11 mouse cellular contexts compared by ENCODE assay signal in genomic region chr14:73732161-73732560, GRCm38 (mm10).
DNase-seq lines count a peak whose midpoint lies in the region; TF ChIP-seq lines count a peak whose summit lies in the region.
"Had no signal": no experiment of that assay in that cellular context is flagged by ENCODE, and none has a peak within 500 bp of the region (broad histone marks: within the 10 kb centered on the region; RNA-seq: fewer than 3 reads in every experiment).

No protein-coding gene starts in this region.

- TF ChIP-seq CTCF in gastrocnemius, adult 2 months (IDR thresholded peaks at IDR 0.05) = no peak

- H3K27ac ChIP-seq in gastrocnemius, adult 2 months = no peak overlapping the region
- H3K27ac ChIP-seq: kidney, embryonic 15.5 days; neural tube, embryonic 12.5 days had no signal

- intact Hi-C loops in gastrocnemius, adult 2 months (cut with DNase I) = no loop called here

- peak; percentile 27 for DNase-seq in gastrocnemius, adult 2 months
- DNase-seq in gastrocnemius, adult 18-20 months (ENCODE audit: low spot score) = no peak
- DNase-seq in ZHBTc4 (ENCODE audit: low read depth, low spot score) = peak; percentile 6
- DNase-seq in layer of hippocampus, adult 9-10 months (ENCODE audit: low spot score) = peak; percentile 37
- peak; percentile 17 to 46 for DNase-seq in right cerebral cortex, adult 2 months (ENCODE audit: low spot score in 2 of 2)
- no peak for DNase-seq in urinary bladder, adult 18-20 months (ENCODE audit: low spot score in 2 of 2)
- DNase-seq in retina, embryonic 14.5 days (ENCODE audit: low spot score) = no peak
- no peak for DNase-seq in adrenal gland, postnatal 14 days
- DNase-seq: heart, postnatal 36 days had no signal

- H3K4me3 ChIP-seq in gastrocnemius, adult 2 months = no peak overlapping the region
- H3K4me3 ChIP-seq: kidney, embryonic 15.5 days; neural tube, embryonic 12.5 days had no signal

Comparison
In these comparisons a context has a peak if more than half of its experiments do, and no peak if none do; other contexts are left out.
1. DNase-seq: peak in gastrocnemius, adult 2 months (single experiment), ZHBTc4 (single experiment), layer of hippocampus, adult 9-10 months (single experiment) and right cerebral cortex, adult 2 months (2 of 2); none in gastrocnemius, adult 18-20 months (single experiment), urinary bladder, adult 18-20 months (0 of 2), retina, embryonic 14.5 days (single experiment) and adrenal gland, postnatal 14 days (single experiment).